Mouse (Mus musculus) testis, adult 2 months (tissue): ENCODE measurements at regions not wholly inside any gene's neighbourhood (a gene's known extent, or its start where the extent isn't known, plus 50 kb on each side); places are given as distances from the start of the nearest gene placed in this dataset.

Experiments used
- CTCF ChIP-seq: fragments of 200-500 bp; IDR thresholded peaks from 2 replicates; pipeline ENCODE4 v1.5.1; 2012; ENCODE audit warnings: low read depth, mild to moderate bottlenecking, inconsistent platforms, low read length, moderate library complexity; ENCODE audit not compliant: control insufficient read depth, insufficient read depth, insufficient replicate concordance
- POLR2A ChIP-seq: fragments of 200-500 bp; IDR thresholded peaks from 2 replicates; pipeline ENCODE4 v1.6.1; 2012; ENCODE audit warnings: low read depth, mild to moderate bottlenecking, inconsistent platforms, low read length, moderate library complexity; ENCODE audit not compliant: control insufficient read depth

GRCm38 (mm10) chr9:4020093-4020492 lies 289.2 kb downstream of the Aasdhppt start:
- TF ChIP-seq CTCF (no peak), POLR2A (no peak)
